Mouse (Mus musculus) layer of hippocampus, postnatal 10 days (tissue): Measurements from ENCODE around the gene Kcnh7. TPM values are rescaled to one million over a fixed set of nuclear protein-coding genes. Genes with fewer than 3 reads are reported as not detected.

Experiments
- DNase-seq, 2 experiments: peaks; one replicate each; pipeline ENCODE4 v3.0.0; 2021; ENCODE audit warnings: low spot score in 2 of 2
- long read RNA-seq: library from polyadenylated mRNA; stranded (forward); transcript quantifications from one replicate; pipeline ENCODE4 v2.0.0, GENCODE M21; 2023
- total RNA-seq, 2 experiments: library from RNA; stranded (reverse); gene quantifications; 2 replicates each; pipeline ENCODE4 v1.2.3; 2021

Gene Kcnh7
- 10 to 100 TPM; 31.4 to 41.1 TPM for total RNA-seq
- long read RNA-seq, partial matches to known transcripts, result 1 of 5 reads
- long read RNA-seq, other reads (novel, unspliced or antisense), result 4 of 5 reads

DNA sequence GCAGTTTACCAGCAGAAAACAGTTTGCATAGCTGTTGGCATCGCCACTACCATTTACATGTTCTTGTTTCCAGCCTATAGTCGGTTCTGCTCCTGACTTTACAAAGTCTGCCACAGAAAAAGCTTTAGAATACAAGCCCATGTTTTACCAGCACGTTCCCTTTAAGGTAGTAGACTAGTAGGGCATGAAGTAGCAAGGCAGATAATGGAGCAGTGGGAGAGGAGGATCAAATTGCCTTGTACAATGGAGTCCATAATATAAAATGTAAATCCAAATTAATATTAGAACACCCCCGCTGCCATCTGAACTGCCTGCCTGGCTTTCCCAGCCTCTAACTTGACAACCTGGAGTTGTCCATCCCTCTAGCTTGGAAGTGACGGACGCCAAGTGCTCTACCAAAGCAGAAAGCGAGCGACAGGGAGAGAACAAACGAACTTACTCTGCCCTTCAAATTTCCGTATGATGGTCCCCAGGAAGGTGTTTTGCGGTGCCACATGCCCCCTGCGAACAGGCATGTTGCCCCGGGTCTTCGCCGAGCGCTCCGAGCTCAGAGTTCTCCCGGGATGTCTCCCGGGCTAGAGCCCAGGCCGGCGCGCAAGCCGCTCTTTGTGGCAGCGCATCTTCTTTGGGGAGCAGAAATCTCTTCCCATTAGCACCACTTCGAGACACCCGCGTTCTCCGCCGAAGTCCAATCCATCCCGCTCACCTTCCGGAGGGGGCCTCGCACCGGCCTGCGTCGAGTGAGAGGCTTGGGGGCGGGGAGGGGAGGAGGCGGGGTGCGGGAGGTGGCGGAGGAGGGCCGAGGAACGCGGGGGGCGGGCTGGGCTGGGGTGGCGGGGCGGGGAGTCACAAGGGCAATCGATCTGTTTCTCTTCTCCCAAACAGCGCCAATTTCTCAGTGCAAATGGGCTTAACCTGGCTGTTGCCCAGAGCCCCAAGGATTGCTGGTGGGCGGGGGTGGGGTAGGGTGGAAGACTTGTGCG is at the start of gene Kcnh7:
Gene Kcnh7 (minus strand): TSS at position 725 of the 983 bp plus-strand sequence.
- peak; percentile 52 to 59 for DNase-seq

DNA sequence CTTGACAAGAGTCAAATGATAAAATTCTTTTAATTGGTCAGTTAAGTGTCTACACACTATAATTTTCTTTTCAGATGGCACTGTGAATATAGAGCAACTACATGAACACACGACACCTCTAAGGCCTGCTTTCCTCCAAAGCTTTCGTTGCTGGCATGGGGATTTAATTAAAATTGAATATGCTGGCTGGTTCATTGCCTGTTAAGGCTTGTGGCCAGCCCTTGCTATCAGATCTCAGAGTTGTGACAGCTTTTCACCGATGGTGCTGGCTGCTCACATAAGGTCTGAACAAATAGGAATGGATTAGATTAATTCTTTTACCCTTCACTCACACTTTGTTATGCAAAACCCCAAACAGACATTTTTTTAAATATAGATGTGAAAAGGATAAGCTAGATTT is 23.3 kb upstream of the Kcnh7 start:
- peak; percentile 6 to 16 for DNase-seq

DNA sequence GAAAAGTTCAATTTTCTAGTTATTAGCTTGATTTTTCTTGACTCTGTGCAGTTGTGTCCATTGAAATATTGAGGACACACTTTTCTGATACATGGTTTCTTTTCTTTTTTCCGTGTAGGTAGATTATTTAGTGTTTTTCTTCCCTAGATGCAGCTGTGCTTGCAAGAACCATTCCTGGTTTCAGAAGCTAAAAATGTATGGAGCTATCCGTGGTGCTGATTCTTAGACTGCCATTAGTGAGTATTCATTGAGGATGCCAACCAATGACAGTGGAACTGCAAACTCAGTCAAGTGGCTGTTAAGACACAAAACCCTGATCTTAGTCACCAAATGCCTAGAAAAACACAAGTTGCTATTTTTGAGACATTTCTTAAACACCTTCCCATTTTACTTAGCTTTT is 1.9 kb upstream of the Kcnh7 start:
- no peak for DNase-seq

DNA sequence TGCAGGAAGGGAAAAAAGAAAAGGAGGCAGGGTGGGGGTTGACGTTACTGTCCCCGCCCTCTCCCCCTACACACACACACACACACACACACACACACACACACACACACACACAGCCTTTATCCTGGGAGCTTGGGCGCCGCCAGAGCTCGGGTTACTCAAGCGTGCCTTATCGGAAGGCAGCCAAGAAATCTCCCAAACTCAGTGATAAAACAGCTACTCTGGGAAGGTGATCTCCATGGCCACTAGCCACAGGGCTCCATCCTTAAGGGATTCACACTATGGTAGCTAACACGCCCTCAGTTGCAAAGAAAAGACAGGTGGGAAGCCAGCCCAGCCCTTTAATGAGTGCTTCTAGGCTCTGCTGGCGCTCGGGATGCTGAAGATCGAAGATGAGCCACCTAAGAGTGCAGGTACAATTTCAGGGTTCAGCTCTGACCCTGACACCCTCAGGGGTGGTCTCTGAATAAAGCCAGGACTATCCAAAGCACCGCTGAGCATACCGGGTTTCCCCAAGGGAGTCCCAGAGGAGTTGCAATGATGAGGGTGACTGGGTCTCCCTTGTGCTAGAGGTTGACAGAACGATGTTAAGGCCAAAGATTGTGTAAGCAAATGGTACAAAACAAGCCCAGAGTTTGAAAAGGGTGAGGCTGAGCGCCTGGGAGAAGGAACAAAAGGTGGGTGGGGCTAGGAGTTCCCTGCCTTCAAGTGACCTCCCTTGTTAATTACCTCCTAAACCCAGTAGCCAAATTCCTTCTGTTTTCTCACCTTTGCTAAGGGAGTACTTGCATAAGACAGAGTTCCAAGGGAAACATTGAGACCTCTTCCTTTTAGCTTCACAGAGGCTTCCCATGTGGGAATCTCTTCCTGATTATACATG is 704 bp upstream of the Kcnh7 start:
- peak; percentile 30 to 51 for DNase-seq

DNA sequence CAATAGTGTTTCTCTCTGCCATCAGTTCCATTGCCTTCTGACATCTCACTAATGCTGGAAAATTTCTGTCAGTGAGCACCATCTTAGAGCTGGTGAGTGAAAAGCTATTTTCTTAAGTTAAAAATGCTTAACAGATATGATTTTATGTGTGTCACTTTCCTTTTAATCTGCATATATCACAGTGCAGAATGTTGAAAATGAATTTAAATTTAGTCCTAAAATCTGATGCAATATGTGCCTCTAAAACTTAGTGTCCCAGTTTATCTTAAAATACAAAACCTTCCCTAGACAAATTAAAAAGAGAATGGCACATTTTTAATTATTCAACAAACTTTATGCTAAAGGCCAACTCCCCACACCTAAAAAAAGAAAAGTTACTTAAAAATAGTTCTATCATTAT is 30.4 kb downstream of the Kcnh7 start:
- no peak for DNase-seq

DNA sequence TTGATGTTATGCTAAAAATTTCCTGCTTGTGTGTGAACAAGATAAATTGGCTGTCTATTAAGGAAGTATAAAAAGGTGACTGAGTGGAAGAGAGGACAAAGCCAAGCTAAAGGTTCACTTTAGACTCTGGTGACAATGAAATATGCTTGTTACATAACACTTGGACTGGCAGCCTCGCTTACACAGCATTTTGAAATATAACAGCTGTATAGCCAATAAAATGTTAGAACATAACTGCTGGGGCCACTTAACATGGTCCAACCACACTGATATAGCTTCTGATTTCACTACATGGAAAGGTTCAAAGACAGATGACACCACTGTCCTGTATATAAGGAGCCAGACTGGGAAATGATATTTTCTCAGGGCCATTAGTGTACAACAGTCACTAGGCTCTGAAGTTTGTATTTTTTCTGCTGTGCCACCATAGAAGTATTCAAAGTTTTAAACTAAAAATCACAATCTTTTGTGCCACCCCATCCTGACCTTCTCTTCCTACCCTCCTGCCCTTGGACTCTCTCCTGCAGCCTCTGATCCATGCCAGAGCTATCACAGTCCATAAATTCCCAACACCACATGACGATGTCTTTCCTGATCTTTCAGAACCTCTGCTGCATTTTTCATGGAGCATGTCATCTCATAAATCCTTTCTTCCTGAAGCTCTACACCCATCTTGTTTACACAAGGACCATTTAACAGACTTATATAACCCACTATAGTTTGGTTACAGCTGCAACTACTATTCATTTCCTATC is 56.1 kb downstream of the Kcnh7 start:
- DNase-seq, result no peak

DNA sequence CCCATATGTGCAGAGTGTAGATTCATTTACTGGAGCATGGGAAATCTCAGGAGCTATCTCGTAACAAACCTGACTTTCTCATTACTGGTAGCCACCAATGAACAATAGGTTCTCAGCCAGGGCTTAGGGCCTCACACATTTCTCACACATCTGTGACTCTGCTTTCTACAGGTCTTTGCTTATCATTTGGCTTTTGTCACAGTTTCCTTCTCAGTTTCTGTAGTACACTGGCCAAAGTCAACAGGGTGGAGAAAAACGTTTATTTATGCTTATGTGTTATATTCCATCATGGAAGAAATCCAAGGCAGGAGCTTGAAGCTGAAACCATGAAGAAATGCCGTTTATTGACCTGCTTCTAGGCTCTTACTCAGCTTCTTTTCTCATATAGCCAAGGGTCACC is 63.8 kb downstream of the Kcnh7 start:
- no peak for DNase-seq

DNA sequence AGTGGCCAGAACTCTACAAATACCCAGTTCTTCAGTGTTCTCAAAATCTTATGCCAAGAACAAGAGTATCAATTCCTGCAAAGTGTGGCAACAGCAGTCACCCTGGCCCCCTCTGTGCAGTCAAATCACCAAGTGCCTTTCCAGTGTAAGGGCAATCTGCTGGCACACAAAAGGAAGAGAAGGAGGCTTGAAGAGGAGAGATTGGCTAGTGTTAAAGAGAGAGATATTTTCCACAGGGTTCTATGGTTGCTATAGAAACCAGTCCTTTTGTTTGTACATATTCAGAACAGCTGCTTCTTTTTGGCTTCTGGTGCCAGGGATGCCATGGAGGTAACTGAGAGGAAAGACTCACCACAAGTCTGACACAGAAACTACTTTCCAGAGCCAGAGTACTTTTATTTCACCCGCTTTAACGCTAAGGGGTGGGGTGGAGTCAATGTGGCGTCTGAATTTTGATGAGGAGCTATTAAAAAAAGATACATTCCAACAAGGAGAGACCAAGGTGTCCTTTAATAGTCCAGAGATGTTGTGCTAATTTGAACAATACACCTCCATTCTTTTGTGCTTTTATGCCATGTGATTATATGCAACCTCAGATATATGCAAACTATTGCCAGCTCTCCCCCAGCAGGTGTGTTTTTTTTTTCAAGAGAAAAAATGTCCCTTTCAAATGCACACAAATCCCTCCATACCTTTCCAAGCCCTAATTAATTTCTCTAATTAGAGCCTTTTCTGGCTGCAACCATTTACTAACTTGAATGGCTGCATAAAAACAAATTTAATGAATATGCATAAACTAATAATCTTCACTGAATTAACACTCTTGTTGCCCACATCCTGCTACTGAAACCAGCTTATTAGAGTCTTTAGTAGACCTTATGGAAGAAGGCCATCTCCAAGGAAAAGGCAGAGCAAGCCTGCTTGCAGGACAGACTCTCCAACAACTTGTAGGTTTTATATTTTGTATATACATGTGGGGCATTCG is 66.6 kb downstream of the Kcnh7 start:
- DNase-seq, result no peak

DNA sequence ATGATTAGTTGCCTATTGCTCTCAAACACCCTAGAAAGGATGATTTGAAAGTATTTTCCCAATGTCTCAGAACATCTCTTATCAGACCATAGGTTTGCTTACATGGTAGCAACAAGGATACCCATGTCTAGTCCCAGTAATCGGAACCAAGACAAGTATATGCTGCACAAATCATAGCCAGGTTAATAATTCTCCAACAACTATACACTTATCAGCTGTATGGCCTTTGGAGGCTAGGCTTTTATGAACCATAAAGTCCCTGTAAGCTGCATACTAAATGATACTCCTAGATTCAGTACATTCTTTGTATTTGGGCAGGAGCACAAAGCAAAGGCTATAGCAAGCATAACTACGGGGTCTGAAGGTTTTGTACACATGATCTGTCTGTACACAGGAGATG is 78.1 kb downstream of the Kcnh7 start:
- DNase-seq, result no peak

DNA sequence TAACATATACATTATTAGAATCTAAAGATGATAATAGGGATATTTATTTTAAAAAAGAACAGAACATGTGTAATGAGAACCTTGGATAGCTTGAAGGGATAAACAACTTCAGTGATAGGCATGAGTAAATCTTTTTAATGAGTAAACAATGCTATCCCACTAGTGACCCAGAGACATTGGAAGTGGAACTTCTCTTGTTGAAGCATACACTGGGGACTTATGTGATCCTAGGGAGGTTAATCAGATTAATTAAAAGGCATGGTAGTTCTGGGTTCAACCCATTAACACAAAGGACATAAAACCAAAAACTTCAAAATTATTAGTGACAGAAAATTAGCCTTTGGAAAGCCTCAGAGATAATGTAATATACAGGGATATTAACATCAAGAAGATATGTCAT is 84.4 kb downstream of the Kcnh7 start:
- DNase-seq, result no peak

DNA sequence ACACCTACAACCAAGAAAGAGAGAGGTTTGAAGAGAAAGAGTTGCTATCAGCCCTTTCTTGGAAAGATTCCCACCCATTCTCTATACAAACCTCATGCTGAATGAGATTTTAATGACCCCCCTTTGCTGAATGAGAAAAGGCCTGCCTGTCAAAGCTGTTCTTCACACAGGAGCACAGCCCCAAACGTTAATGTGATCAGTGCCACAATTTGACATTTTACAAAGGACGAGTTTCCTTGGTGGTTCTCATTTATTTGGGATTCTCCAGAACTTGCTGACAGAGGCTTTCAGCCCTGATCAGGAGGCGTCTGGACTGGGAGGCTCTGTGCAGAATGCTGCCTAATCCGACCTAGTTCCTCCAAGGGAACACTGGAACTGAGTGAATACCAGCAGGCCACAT is 92.3 kb downstream of the Kcnh7 start:
- no peak for DNase-seq

DNA sequence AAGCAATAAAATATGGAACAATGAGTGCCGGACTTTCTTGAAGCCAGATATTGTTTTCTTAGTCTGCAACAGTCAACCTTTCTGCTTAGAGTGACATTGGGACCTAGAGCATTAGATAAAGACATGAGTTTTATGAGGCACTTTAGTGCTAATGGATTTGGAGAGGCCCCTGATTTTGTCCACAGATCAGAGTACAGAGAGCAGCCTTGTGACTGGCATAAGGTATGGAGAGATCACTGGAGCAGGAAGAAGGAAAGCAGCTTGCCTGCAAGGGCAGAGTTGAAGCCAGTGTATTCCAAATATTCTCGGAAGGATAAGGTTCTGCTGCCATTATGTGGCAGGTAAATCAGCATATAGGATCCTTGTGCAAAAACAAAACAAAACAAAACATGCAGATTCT is 93.6 kb downstream of the Kcnh7 start:
- no peak for DNase-seq

DNA sequence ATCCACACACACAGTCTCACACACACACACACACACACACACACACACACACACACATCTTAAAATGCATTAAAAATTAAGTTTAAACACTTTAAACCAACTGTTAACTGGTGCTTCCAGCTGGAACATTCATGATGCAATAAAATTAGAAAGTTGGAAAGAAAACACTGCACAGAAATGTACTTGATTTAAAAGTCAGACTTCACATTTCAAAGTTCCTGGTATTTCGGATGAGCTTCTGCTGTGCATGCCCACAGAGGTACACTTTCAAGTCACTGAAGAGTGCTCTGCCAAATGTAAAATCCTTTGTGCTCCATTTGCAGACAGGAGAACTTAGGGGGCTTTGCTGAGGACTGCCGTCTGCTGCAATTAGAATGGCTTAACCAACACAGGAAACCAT is 125.7 kb downstream of the Kcnh7 start:
- no peak for DNase-seq

DNA sequence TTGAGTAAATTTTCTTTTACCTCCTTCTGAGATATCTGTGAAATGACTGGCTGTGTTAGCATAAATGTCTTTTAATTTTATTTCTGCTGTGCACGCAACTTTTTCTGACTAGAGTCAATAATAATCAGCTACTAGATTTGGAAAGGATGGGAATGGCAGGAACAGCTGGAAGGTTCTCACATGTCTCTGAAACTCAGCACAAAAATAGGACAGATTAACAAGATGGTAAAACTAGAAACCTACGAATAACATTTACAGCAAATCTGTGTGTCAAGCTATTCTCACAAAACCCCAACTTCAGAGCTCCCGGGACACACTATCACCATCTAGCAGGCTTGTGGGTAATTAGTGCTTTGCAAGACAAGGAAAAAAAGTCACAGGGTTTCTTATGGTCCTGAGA is 134.2 kb downstream of the Kcnh7 start:
- no peak for DNase-seq

DNA sequence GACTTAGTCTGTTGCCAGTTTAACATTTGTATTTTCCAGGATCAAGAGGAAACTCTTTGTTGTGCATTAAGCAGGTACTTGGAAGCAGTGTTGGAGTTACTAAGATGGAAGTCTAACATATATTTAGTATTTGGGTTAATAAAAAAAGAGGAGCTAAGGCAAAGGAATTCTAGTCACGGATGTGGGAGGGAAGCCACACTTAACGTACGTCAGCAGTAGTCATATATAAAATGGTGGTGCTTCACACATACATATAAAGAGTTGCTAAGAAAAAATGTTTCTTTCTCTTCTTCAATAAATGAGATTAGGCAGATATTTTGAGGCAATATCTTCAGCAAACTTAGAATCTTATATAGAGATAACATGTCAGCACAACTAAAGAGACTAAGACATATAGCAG is 144.4 kb downstream of the Kcnh7 start:
- DNase-seq, result no peak

DNA sequence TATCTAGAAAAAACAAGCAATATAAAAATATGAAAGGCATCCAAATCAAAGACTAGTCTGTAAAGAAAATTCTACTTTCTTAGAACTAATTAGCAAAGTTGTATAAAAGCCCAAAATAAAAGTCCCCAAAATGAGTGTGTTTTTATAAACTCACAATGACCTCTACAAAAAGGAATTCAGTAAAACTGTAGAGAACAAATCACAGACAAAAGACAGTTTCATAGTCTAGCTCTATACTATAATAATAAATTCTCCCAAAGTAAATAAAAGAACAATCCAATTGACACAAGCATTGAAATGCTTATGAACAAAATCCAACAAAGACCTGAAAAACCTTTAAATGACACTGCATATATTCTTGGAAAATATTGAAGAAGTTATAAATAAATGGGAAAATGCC is 169.2 kb downstream of the Kcnh7 start:
- no peak for DNase-seq

DNA sequence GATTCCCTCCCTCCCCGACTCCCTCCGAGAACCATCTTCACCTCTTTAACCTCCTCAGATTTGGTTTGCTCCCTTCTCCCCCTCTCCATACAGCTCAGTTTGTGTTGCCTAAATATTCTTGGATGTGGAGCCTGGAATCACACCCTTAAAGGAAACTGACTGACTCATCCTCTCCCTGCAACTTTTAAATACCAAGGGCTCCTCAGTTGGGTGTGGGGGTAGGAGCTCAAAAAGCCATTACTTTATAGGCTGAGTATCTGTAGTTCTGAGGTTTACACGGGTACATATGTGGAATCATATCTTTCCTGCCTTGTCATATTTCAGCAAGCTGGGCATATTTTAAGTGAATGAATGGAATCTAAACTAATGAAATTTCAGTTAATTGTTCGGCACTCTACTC is 174.9 kb downstream of the Kcnh7 start:
- no peak for DNase-seq

DNA sequence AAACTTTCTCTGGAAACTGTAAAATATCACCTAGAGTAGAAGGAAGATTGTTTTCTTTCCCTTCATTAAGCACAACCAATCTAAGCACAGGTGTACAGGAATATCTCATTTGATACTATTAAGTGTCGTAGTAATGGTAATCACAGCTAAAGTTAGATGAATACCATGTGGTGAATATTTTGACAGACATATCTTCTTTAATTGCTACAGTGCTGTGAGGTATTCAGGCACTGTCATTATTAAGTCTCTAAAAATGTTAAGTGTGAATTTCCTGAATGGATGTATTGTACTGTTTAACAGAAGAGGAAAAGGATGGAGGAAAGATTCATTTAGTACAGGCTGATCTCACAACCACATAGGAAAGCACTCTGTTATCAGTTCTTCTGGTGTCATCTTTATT is 181.3 kb downstream of the Kcnh7 start:
- no peak for DNase-seq

DNA sequence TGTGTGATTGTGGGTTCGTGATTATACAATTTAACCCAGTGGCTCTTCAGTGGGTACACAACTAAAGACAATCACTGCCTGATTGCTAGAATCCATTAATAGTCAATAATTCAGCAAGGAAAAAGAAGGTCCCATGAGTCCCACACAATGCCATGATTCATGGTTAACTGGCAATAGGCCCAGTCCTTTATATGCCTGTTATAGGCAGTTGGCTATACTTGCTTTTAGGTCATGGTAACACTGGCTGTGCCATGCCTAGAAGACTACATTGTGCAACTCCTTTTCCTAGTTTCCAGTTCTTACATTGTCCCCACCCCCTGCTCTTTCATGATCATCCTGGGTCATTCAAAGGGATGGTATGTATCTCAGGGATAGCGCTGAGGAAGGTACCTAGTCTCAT is 186.4 kb downstream of the Kcnh7 start:
- DNase-seq, result no peak

DNA sequence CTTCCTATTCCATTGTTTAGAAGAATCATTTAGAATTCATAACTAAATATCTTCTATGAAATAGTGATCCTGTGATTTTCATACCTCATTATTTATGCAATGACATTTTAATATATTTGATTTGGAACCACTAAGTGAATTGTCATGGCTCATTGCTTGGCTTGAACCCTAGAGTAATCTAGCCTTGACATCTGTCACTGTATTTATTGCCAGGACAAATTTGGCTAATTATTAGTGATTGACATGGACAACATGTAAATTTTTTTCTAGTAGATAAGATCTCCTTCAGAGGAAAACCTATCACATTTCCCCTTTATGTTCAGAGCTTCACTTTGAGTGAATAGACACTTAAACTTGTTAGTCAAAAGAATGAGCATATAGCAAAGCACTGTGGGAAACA is 195.5 kb downstream of the Kcnh7 start:
- DNase-seq, result no peak
